Mouse (Mus musculus) testis, adult 2 months (tissue): ENCODE measurements around the gene Samm50. TPM values are rescaled to one million over a fixed set of nuclear protein-coding genes. Genes with fewer than 3 reads are reported as not detected.

ENCODE experiments used
- H3K27ac ChIP-seq: fragments of 200-500 bp; 2 replicates; pipeline ENCODE4 v1.5.1; 2012; ENCODE audit warnings: low read depth, low read length; ENCODE audit not compliant: control insufficient read depth, insufficient read depth
- H3K27me3 ChIP-seq: fragments of 200-500 bp; 2 replicates; pipeline ENCODE4 v1.6.1; 2012; ENCODE audit warnings: mild to moderate bottlenecking, low read length, moderate library complexity; ENCODE audit not compliant: control insufficient read depth, insufficient read depth
- H3K36me3 ChIP-seq: fragments of 200-500 bp; 2 replicates; pipeline ENCODE4 v1.6.1; 2012; ENCODE audit warnings: mild to moderate bottlenecking, low read length; ENCODE audit not compliant: control insufficient read depth, insufficient read depth
- H3K4me1 ChIP-seq: fragments of 200-500 bp; 2 replicates; pipeline ENCODE4 v1.6.1; 2012; ENCODE audit warnings: low read length; ENCODE audit not compliant: control insufficient read depth, insufficient read depth
- H3K4me3 ChIP-seq: fragments of 200-500 bp; 2 replicates; pipeline ENCODE4 v1.5.1; 2012; ENCODE audit warnings: low read depth, mild to moderate bottlenecking, low read length, moderate library complexity, mixed read lengths; ENCODE audit not compliant: control insufficient read depth
- CTCF ChIP-seq: fragments of 200-500 bp; IDR thresholded peaks from 2 replicates; pipeline ENCODE4 v1.5.1; 2012; ENCODE audit warnings: low read depth, mild to moderate bottlenecking, inconsistent platforms, low read length, moderate library complexity; ENCODE audit not compliant: control insufficient read depth, insufficient read depth, insufficient replicate concordance
- POLR2A ChIP-seq: fragments of 200-500 bp; IDR thresholded peaks from 2 replicates; pipeline ENCODE4 v1.6.1; 2012; ENCODE audit warnings: low read depth, mild to moderate bottlenecking, inconsistent platforms, low read length, moderate library complexity; ENCODE audit not compliant: control insufficient read depth
- polyA plus RNA-seq: library from polyadenylated mRNA; depleted of rRNA; stranded (reverse); fragments of >200 nt; gene quantifications from 2 replicates; pipeline ENCODE4 v1.2.3, GENCODE M21; 2012

The Samm50 gene
- polyA plus RNA-seq, 1 experiment = 8.7 TPM

GRCm38 (mm10) chr15:84169511-84169910, 22.5 kb upstream of the Samm50 start:
- Histone ChIP-seq H3K4me3 (no peak overlapping the region), H3K27me3 (no peaks in the 10 kb centered on the region), H3K4me1 (peaks cover 10% of the 10 kb centered on the region), H3K36me3 (no peaks in the 10 kb centered on the region), H3K27ac (no peak overlapping the region)
- TF ChIP-seq CTCF (no peak), POLR2A (no peak)

DNA sequence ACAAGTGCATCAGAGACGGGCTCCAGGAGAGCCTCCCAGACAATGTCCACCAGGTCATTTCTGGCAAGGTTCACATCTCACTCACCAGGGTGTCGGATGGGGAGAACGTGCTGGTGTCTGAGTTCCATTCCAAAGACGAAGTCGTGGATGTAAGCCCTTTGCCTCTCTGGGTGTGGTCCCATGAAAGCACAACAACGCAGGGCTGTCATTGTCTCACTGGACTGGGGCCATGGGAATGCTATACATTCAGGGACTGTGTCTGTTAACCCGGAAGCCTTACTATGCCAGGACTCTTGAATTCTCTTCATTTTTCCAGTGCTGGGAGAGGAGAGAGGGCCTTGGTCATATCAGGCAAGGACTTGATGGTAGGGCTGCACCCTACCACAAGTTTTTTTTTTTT, 20.9 kb upstream of the Samm50 start:
- TF ChIP-seq POLR2A (no peak), CTCF (no peak)
- Histone ChIP-seq H3K36me3 (no peaks in the 10 kb centered on the region), H3K4me1 (peaks cover 10% of the 10 kb centered on the region), H3K27me3 (no peaks in the 10 kb centered on the region), H3K27ac (no peak overlapping the region), H3K4me3 (no peak overlapping the region)

- TF ChIP-seq CTCF (no peak), POLR2A (no peak)
- Histone ChIP-seq H3K36me3 (no peaks in the 10 kb centered on the region), H3K27me3 (no peaks in the 10 kb centered on the region; the same call in 1 of the 2 replicates)
Measured at GRCm38 (mm10) chr15:84178733-84179132, 13.3 kb upstream of the Samm50 start.

DNA sequence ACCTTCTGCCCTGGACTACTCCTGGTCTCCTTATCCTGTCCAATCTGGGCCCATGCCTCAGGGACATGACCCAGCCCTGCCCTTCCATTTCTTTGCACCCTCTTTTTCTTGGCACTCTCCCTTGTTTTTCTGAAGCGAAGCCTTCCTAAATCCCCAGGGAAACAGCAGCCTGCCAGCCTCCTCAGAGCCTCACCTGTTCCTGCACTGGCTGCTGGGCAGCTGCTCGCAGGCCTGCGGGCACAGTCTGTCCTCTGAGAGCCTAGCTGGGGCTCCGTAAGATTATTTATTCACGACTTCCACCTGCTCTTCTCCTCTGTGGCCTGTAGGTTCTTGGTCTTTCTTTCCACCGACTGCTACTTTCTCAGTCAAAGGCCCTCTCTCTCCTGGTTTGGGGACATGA, 10.0 kb upstream of the Samm50 start:
- no peak for TF ChIP-seq POLR2A
- TF ChIP-seq CTCF = no peak
- Histone ChIP-seq H3K4me3 (no peak overlapping the region), H3K4me1 (no peaks in the 10 kb centered on the region), H3K27me3 (no peaks in the 10 kb centered on the region; the same call in 1 of the 2 replicates), H3K27ac (no peak overlapping the region), H3K36me3 (no peaks in the 10 kb centered on the region)

More at GRCm38 (mm10) chr15:84178733-84179132, 13.3 kb upstream of the Samm50 start:
- no peak overlapping the region for H3K4me3 ChIP-seq
- no peak overlapping the region for H3K27ac ChIP-seq
- H3K4me1 ChIP-seq = no peaks in the 10 kb centered on the region

GRCm38 (mm10) chr15:84183967-84184366, 8.1 kb upstream of the Samm50 start:
- Histone ChIP-seq H3K4me1 (no peaks in the 10 kb centered on the region), H3K4me3 (no peak overlapping the region), H3K36me3 (no peaks in the 10 kb centered on the region), H3K27ac (no peak overlapping the region), H3K27me3 (no peaks in the 10 kb centered on the region; the same call in 1 of the 2 replicates)
- TF ChIP-seq CTCF (no peak), POLR2A (no peak)

DNA sequence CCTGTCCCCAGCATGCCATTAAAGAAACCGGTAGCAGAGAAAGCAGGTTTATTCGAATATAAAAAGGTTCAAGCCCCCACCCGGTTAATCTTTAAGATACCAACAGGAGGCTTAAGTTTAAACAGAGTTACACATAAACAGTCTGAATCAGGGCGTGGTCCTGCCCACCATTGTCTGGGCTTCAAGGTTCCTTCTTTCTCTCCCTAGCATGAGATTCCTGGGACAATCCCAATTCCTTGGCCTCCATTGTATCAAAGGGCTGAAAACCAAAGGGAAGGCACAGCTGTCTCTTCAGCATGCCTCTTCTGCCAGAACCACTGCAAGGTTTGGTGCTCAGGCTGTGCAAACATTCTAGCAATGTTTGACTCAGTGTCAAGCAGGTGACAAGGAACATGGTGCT, 5.8 kb upstream of the Samm50 start:
- no peaks in the 10 kb centered on the region for H3K4me1 ChIP-seq

GRCm38 (mm10) chr15:84188887-84189530, 3.0 kb upstream of the Samm50 start:
- H3K27ac ChIP-seq = no peak overlapping the region
- no peaks in the 10 kb centered on the region for H3K36me3 ChIP-seq
- TF ChIP-seq CTCF = no peak
- TF ChIP-seq POLR2A = no peak
- no peaks in the 10 kb centered on the region for H3K27me3 ChIP-seq
- H3K4me1 ChIP-seq = peaks cover 7% of the 10 kb centered on the region
- no peak overlapping the region for H3K4me3 ChIP-seq

More for the DNA sequence above, 5.8 kb upstream of the Samm50 start:
- no peak for TF ChIP-seq POLR2A
- no peak for TF ChIP-seq CTCF
- H3K27me3 ChIP-seq = no peaks in the 10 kb centered on the region; the same call in 1 of the 2 replicates
- H3K27ac ChIP-seq = no peak overlapping the region
- no peaks in the 10 kb centered on the region for H3K36me3 ChIP-seq
- no peak overlapping the region for H3K4me3 ChIP-seq
